Mouse (Mus musculus) liver, adult 2 months (tissue): ENCODE data around the gene Nt5c2.

ENCODE experiments used
- CTCF ChIP-seq: fragments of 200-500 bp; IDR thresholded peaks from 2 replicates; pipeline ENCODE4 v1.5.1; 2011; ENCODE audit warnings: low read depth, low read length, control low read depth
- POLR2A ChIP-seq: fragments of 200-500 bp; IDR thresholded peaks from 2 replicates; pipeline ENCODE4 v1.6.1; 2011; ENCODE audit warnings: low read length, control low read depth; ENCODE audit not compliant: insufficient read depth; ENCODE audit errors: extremely low read depth

- TF ChIP-seq CTCF, result no peak
- TF ChIP-seq POLR2A, result no peak
These were observed 4.4 kb upstream of the Nt5c2 start for GRCm38 (mm10) chr19:47019326-47019725.
